Mouse (Mus musculus) stomach, embryonic 16.5 days (tissue): ENCODE data around the gene 9130008F23Rik. TPM values are rescaled to one million over a fixed set of nuclear protein-coding genes. Genes with fewer than 3 reads are reported as not detected.
A peak's percentile ranks its signal among the peaks of the same experiment; 100 is the strongest.

Experiments used
- ATAC-seq: fragments of 200-750 bp; cut with Nextera tagmentation; 2 replicates; pipeline ENCODE4 v1.8.0; 2017; ENCODE audit warnings: moderate number of reproducible peaks, moderate TSS enrichment; ENCODE audit not compliant: insufficient read depth, low FRiP score
- H3K27ac ChIP-seq: fragments of 300-500 bp; sonication (generic); 2 replicates; pipeline ENCODE4 v1.5.1; 2014; ENCODE audit warnings: low read length
- H3K27me3 ChIP-seq: fragments of 300-500 bp; sonication (generic); 2 replicates; pipeline ENCODE4 v1.6.1; 2014; ENCODE audit warnings: low read length, control low read depth, mixed read lengths; ENCODE audit not compliant: control insufficient read depth, insufficient read depth
- H3K36me3 ChIP-seq: fragments of 300-500 bp; sonication (generic); 2 replicates; pipeline ENCODE4 v1.6.1; 2014; ENCODE audit warnings: low read length; ENCODE audit not compliant: control insufficient read depth, insufficient read depth
- H3K4me1 ChIP-seq: fragments of 300-500 bp; sonication (generic); 2 replicates; pipeline ENCODE4 v1.6.1; 2014; ENCODE audit warnings: low read length, control low read depth, mixed read lengths; ENCODE audit not compliant: control insufficient read depth, insufficient read depth
- H3K4me2 ChIP-seq: fragments of 300-500 bp; sonication (generic); 2 replicates; pipeline ENCODE4 v1.6.1; 2014; ENCODE audit warnings: low read depth, low read length, mixed read lengths
- H3K4me3 ChIP-seq: fragments of 300-500 bp; sonication (generic); replicated peaks from 2 replicates; pipeline ENCODE4 v1.5.1; 2014; ENCODE audit warnings: mild to moderate bottlenecking, low read length
- H3K9ac ChIP-seq: fragments of 300-500 bp; sonication (generic); 2 replicates; pipeline ENCODE4 v1.6.1; 2014; ENCODE audit warnings: low read length
- H3K9me3 ChIP-seq: fragments of 300-500 bp; sonication (generic); replicated peaks from 2 replicates; pipeline ENCODE4 v1.6.1; 2016; ENCODE audit warnings: low read length, control low read depth; ENCODE audit not compliant: control insufficient read depth
- WGBS: fragments of 180-500 bp; shearing (Covaris S2); extraction: QIAGEN DNeasy Blood & Tissue Kit; methylation state at CpG from one replicate; pipeline ENCODE4 v1.1.7; 2014; 5-methylcytosine and 5-hydroxymethylcytosine counted together
- polyA plus RNA-seq: library from polyadenylated mRNA; unstranded; fragments of >200 nt; fragmentation: Nextera tagmentation; extraction: Ambion mirVana; gene quantifications from 2 replicates; pipeline ENCODE4 v1.2.1, GENCODE M21; 2015

The 9130008F23Rik gene
- polyA plus RNA-seq, 1 experiment from 2014 or later, result 6.6 TPM

- Histone ChIP-seq H3K9me3 (no peaks in the 10 kb centered on the region), H3K27ac (peak overlapping the region; percentile 60), H3K4me2 (peak overlapping the region; percentile 2; the same call in 1 of the 2 replicates), H3K9ac (no peak overlapping the region), H3K27me3 (no peaks in the 10 kb centered on the region), H3K4me1 (no peaks in the 10 kb centered on the region), H3K4me3 (no peak overlapping the region), H3K36me3 (no peaks in the 10 kb centered on the region)
- ATAC-seq, result peak; percentile 87; the same call in 1 of the 2 replicates
- WGBS, result 35% methylated on average over 10 of the region's 10 CpGs
Observed at GRCm38 (mm10) chr17:40868952-40869747, 11.2 kb downstream of the 9130008F23Rik start.

DNA sequence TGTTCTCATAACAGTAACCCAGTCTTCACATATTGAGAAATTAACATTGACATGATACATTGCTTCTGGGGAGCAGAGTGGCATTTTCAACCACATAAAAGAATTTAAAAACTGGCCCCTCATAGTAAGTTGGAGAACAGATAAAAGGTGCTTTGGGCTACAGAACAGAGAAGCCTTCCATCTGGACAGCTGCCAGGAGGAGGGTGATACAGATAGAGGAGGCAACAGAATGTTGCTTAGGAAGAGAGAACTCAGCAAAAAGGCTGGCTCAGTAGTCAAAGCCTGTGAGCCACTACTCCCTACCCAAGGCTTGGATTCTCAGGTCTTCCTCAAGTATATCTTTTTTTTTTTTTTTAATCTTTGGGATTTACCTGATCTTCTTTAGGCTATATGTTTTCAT lies 25.3 kb downstream of the 9130008F23Rik start:
- H3K4me3 ChIP-seq, result no peak overlapping the region
- no peaks in the 10 kb centered on the region for H3K36me3 ChIP-seq
- H3K9me3 ChIP-seq, result no peaks in the 10 kb centered on the region
- ATAC-seq, result no peak
- H3K27me3 ChIP-seq, result no peaks in the 10 kb centered on the region
- H3K9ac ChIP-seq, result no peak overlapping the region
- no peak overlapping the region for H3K4me2 ChIP-seq
- no peak overlapping the region for H3K27ac ChIP-seq
- H3K4me1 ChIP-seq, result no peaks in the 10 kb centered on the region

- Histone ChIP-seq H3K27me3 (no peaks in the 10 kb centered on the region), H3K4me1 (no peaks in the 10 kb centered on the region), H3K4me2 (no peak overlapping the region), H3K36me3 (no peaks in the 10 kb centered on the region), H3K9me3 (no peaks in the 10 kb centered on the region), H3K9ac (no peak overlapping the region), H3K27ac (no peak overlapping the region), H3K4me3 (no peak overlapping the region)
- 0 out of 2 replicates have a peak, but pooled peaks have one; percentile 58 for ATAC-seq
Observed at GRCm38 (mm10) chr17:40837308-40837707, 43.1 kb downstream of the 9130008F23Rik start.

- Histone ChIP-seq H3K4me2 (no peak overlapping the region), H3K36me3 (no peaks in the 10 kb centered on the region), H3K9ac (no peak overlapping the region), H3K4me3 (no peak overlapping the region), H3K9me3 (no peaks in the 10 kb centered on the region), H3K27me3 (no peaks in the 10 kb centered on the region), H3K4me1 (no peaks in the 10 kb centered on the region), H3K27ac (no peak overlapping the region)
- no peak for ATAC-seq
- 39% methylated on average over 2 of the region's 2 CpGs for WGBS
Observed at GRCm38 (mm10) chr17:40831870-40832269, 48.5 kb downstream of the 9130008F23Rik start.

Other genes with a start within 250 kb of the 9130008F23Rik start
- gene Esp3, start 248.5 kb downstream of the 9130008F23Rik start, polyA plus RNA-seq, result not detected in 2 replicates
- gene Esp1, start 153.4 kb downstream of the 9130008F23Rik start, polyA plus RNA-seq, result not detected in 2 replicates
- gene Crisp2, start 73.6 kb downstream of the 9130008F23Rik start, polyA plus RNA-seq, result not detected in 2 replicates
- gene Rhag, start 69.4 kb downstream of the 9130008F23Rik start, polyA plus RNA-seq, result 8.5 and 10.6 TPM in 2 replicates
- not detected in 2 replicates for gene Glyatl3, start 33.8 kb upstream of the 9130008F23Rik start, polyA plus RNA-seq
- 42.8 and 44.7 TPM in 2 replicates for gene Mut, start 54.1 kb upstream of the 9130008F23Rik start, polyA plus RNA-seq
- gene Cenpq, start 54.5 kb upstream of the 9130008F23Rik start, polyA plus RNA-seq, result 18.6 TPM in 2 replicates